Mouse (Mus musculus): ENCODE measurements around the gene Pik3r5.

GRCm38 (mm10) chr11:68385021-68385821, 46.7 kb upstream of the Pik3r5 start:
- TF ChIP-seq CTCF (IDR thresholded peaks at IDR 0.05; ENCODE audit: low read depth) (no peak), EP300 (optimal IDR thresholded peaks at IDR 0.05) (no peak)

Measured in stomach, postnatal 0 days (tissue).